Mouse (Mus musculus) C2C12 (cell line): ENCODE measurements around the gene Psmd9.

Experiments
- CEBPB ChIP-seq: IDR thresholded peaks from one replicate; pipeline ENCODE4 v1.6.1; 2011; ENCODE audit warnings: low read depth, mild to moderate bottlenecking, control low read depth, moderate library complexity
- CTCF ChIP-seq: IDR thresholded peaks from one replicate; pipeline ENCODE4 v1.5.1; 2011; ENCODE audit not compliant: control insufficient read depth, insufficient read depth, insufficient read length
- MYOG ChIP-seq: IDR thresholded peaks from one replicate; pipeline ENCODE4 v1.6.1; 2011; ENCODE audit not compliant: control insufficient read depth, insufficient read length; ENCODE audit errors: extremely low read depth
- USF1 ChIP-seq: IDR thresholded peaks from one replicate; pipeline ENCODE4 v1.6.1; 2011; ENCODE audit warnings: low read depth, mild to moderate bottlenecking, control low read depth, moderate library complexity

- no peak for TF ChIP-seq CEBPB
- no peak for TF ChIP-seq CTCF
- TF ChIP-seq USF1, result no peak
- no peak for TF ChIP-seq MYOG
Measured at GRCm38 (mm10) chr5:123276636-123277341, 107.6 kb downstream of the Psmd9 start.
